Mouse (Mus musculus) thymus, adult 2 months (tissue): ENCODE measurements around the gene Gm10577. TPM values are rescaled to one million over a fixed set of nuclear protein-coding genes. Genes with fewer than 3 reads are reported as not detected.

Source experiments
- DNase-seq: peaks from one replicate; pipeline ENCODE4 v3.0.0; 2021
- H3K27ac ChIP-seq: fragments of 200-500 bp; 2 replicates; pipeline ENCODE4 v1.5.1; 2012; ENCODE audit warnings: low read length, control low read depth; ENCODE audit not compliant: control insufficient read depth, insufficient read depth
- H3K27me3 ChIP-seq: fragments of 200-500 bp; 2 replicates; pipeline ENCODE4 v1.6.1; 2012; ENCODE audit warnings: mild to moderate bottlenecking, low read length, moderate library complexity, mixed read lengths; ENCODE audit not compliant: control insufficient read depth, insufficient read depth
- H3K36me3 ChIP-seq: fragments of 200-500 bp; 2 replicates; pipeline ENCODE4 v1.6.1; 2012; ENCODE audit warnings: mild to moderate bottlenecking, low read length, moderate library complexity; ENCODE audit not compliant: control insufficient read depth, insufficient read depth
- H3K4me1 ChIP-seq: fragments of 200-500 bp; replicated peaks from 2 replicates; pipeline ENCODE4 v1.6.1; 2012; ENCODE audit warnings: low read length; ENCODE audit not compliant: control insufficient read depth, insufficient read depth
- H3K4me3 ChIP-seq: fragments of 200-500 bp; 2 replicates; pipeline ENCODE4 v1.5.1; 2012; ENCODE audit warnings: mild to moderate bottlenecking, low read length, control low read depth, moderate library complexity; ENCODE audit not compliant: control insufficient read depth, insufficient read depth
- CTCF ChIP-seq: fragments of 200-500 bp; IDR thresholded peaks from 2 replicates; pipeline ENCODE4 v1.5.1; 2012; ENCODE audit warnings: mild to moderate bottlenecking, control low read depth, low read length, moderate library complexity, borderline replicate concordance; ENCODE audit not compliant: control insufficient read depth, poor library complexity, insufficient read depth; ENCODE audit errors: extremely low read depth
- POLR2A ChIP-seq: fragments of 200-500 bp; IDR thresholded peaks from 2 replicates; pipeline ENCODE4 v1.6.1; 2012; ENCODE audit warnings: mild to moderate bottlenecking, low read length, control low read depth, moderate library complexity; ENCODE audit not compliant: control insufficient read depth, poor library complexity, insufficient read depth; ENCODE audit errors: extremely low read depth
- WGBS: fragments of 180-500 bp; shearing (Covaris S2); methylation state at CpG from one replicate; pipeline ENCODE4 v1.1.7; 2018; 5-methylcytosine and 5-hydroxymethylcytosine counted together
- polyA plus RNA-seq: library from polyadenylated mRNA; depleted of rRNA; stranded (reverse); fragments of >200 nt; gene quantifications from 2 replicates; pipeline ENCODE4 v1.2.3, GENCODE M21; 2012

Gm10577 gene
- polyA plus RNA-seq, 1 experiment = not detected

GRCm38 (mm10) chr4:100998145-100998544 lies 22.4 kb downstream of the Gm10577 start:
- Histone ChIP-seq H3K4me3 (no peak overlapping the region), H3K27me3 (no peaks in the 10 kb centered on the region), H3K4me1 (no peaks in the 10 kb centered on the region), H3K36me3 (no peaks in the 10 kb centered on the region), H3K27ac (no peak overlapping the region)
- peak; percentile 45 for DNase-seq
- WGBS = 21% methylated on average over 2 of the region's 2 CpGs
- TF ChIP-seq CTCF (no peak), POLR2A (no peak)

- TF ChIP-seq CTCF (no peak), POLR2A (no peak)
- no peak for DNase-seq
- no peaks in the 10 kb centered on the region for H3K36me3 ChIP-seq
- H3K27ac ChIP-seq = no peak overlapping the region
- no peaks in the 10 kb centered on the region; the same call in 1 of the 2 replicates for H3K4me1 ChIP-seq
- H3K27me3 ChIP-seq = no peaks in the 10 kb centered on the region
- WGBS = 89% methylated on average over 4 of the region's 4 CpGs
- H3K4me3 ChIP-seq = no peak overlapping the region
These were observed 24.3 kb downstream of the Gm10577 start for GRCm38 (mm10) chr4:100996060-100996651.

GRCm38 (mm10) chr4:100995617-100996016 lies 24.9 kb downstream of the Gm10577 start:
- DNase-seq = no peak
- no peak overlapping the region for H3K4me3 ChIP-seq
- no peak for TF ChIP-seq POLR2A
- TF ChIP-seq CTCF = no peak
- H3K27ac ChIP-seq = no peak overlapping the region
- WGBS = 84% methylated on average over 5 of the region's 5 CpGs
- no peaks in the 10 kb centered on the region for H3K27me3 ChIP-seq
- no peaks in the 10 kb centered on the region for H3K36me3 ChIP-seq
- H3K4me1 ChIP-seq = no peaks in the 10 kb centered on the region; the same call in 1 of the 2 replicates

GRCm38 (mm10) chr4:100994442-100995255 lies 25.8 kb downstream of the Gm10577 start:
- Histone ChIP-seq H3K27ac (no peak overlapping the region), H3K4me3 (no peak overlapping the region), H3K36me3 (no peaks in the 10 kb centered on the region), H3K4me1 (no peaks in the 10 kb centered on the region; the same call in 1 of the 2 replicates), H3K27me3 (no peaks in the 10 kb centered on the region)
- TF ChIP-seq POLR2A = no peak
- TF ChIP-seq CTCF = no peak
- 89% methylated on average over 18 of the region's 18 CpGs for WGBS
- DNase-seq = no peak

GRCm38 (mm10) chr4:100992086-100992485 lies 28.4 kb downstream of the Gm10577 start:
- WGBS = 95% methylated on average over 6 of the region's 6 CpGs
- Histone ChIP-seq H3K4me3 (no peak overlapping the region), H3K27me3 (no peaks in the 10 kb centered on the region), H3K27ac (no peak overlapping the region), H3K36me3 (no peaks in the 10 kb centered on the region), H3K4me1 (no peaks in the 10 kb centered on the region; the same call in 1 of the 2 replicates)
- DNase-seq = no peak
- TF ChIP-seq CTCF (no peak), POLR2A (no peak)

GRCm38 (mm10) chr4:100990996-100991395 lies 29.5 kb downstream of the Gm10577 start:
- no peak for TF ChIP-seq CTCF
- TF ChIP-seq POLR2A = no peak
- no peak for DNase-seq
- H3K27ac ChIP-seq = no peak overlapping the region
- no peaks in the 10 kb centered on the region for H3K27me3 ChIP-seq
- no peaks in the 10 kb centered on the region for H3K36me3 ChIP-seq
- 81% methylated on average over 4 of the region's 4 CpGs for WGBS
- H3K4me1 ChIP-seq = no peaks in the 10 kb centered on the region; the same call in 1 of the 2 replicates
- H3K4me3 ChIP-seq = no peak overlapping the region
